Mouse (Mus musculus): ENCODE results near the gene Hist1h1a. TPM values are rescaled to one million over a fixed set of nuclear protein-coding genes. Genes with fewer than 3 reads are reported as not detected.

Hist1h1a gene
- polyA plus RNA-seq, 1 experiment from 2014 or later: 3.3 TPM

DNA sequence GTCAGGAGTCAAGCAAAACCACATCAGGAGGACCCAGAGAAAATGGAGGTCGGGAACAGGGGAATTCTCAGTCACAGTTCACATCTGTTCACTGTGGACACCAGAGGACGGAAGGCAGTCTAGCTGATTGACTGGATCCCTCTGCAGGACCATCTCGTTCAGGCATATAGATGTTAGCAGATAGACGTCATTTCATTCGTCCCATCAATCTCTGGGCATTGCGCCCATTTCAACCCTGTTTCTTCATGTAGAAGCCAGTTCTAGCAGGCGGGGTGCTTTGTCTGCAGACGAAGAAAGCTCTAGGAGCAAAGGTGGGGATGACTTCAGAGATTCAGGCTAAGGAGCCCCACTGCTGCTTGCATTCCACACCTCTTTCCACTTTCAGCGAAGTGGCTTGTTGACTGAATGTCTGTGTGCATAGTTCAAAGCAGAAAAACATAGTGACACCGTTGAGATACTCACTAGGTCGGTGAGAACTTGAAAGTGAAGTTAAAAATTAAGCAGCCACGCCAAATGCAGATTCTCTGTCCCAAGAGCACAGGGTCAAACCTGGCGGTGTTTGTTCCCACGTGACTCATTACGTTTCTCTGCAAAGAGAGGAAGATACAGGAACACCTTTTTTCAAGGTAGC is 43.1 kb downstream of the Hist1h1a start, which contains the start of gene Slc17a2:
Gene Slc17a2 (plus strand): TSS at position 572 of the 631 bp plus-strand sequence.
- ATAC-seq (ENCODE audit: borderline replicate concordance, extremely low read depth, low FRiP score, low TSS enrichment): no peak
- Histone ChIP-seq H3K27ac (no peak within 1 kb of the TSS), H3K4me2 (no peak within 1 kb of the TSS), H3K36me3 (no peaks in the 10 kb centered on the region), H3K4me3 (no peak within 1 kb of the TSS), H3K9ac (no peak within 1 kb of the TSS), H3K27me3 (no peaks in the 10 kb centered on the region), H3K4me1 (no peaks in the 10 kb centered on the region), H3K9me3 (no peaks in the 10 kb centered on the region)
- WGBS: 58% methylated on average over 15 of the region's 15 CpGs

Small RNAs within 50 kb of the gene (microRNA-seq; reads per million reads assigned to microRNA genes)
- gene Gm44314 (not detected), gene Gm44484 (not detected)

Other genes with a start within 250 kb of the Hist1h1a start
- 6.9 and 8.1 TPM in 2 replicates for gene Hist1h4h, start 232.6 kb upstream of the Hist1h1a start, polyA plus RNA-seq (2015; fragmentation: Nextera tagmentation; extraction: Ambion mirVana)
- 6.2 and 8.4 TPM in 2 replicates for gene Hist1h2af, start 229.8 kb upstream of the Hist1h1a start, polyA plus RNA-seq (2015; fragmentation: Nextera tagmentation; extraction: Ambion mirVana)
- 9.5 and 10.8 TPM in 2 replicates for gene Hist1h3g, start 228.2 kb upstream of the Hist1h1a start, polyA plus RNA-seq (2015; fragmentation: Nextera tagmentation; extraction: Ambion mirVana)
- gene Hist1h2bh, start 220.3 kb upstream of the Hist1h1a start, polyA plus RNA-seq (2015; fragmentation: Nextera tagmentation; extraction: Ambion mirVana): 1.4 TPM in 2 replicates
- gene Hist1h3f, start 219.6 kb upstream of the Hist1h1a start, polyA plus RNA-seq (2015; fragmentation: Nextera tagmentation; extraction: Ambion mirVana): 0.75 and 1.5 TPM in 2 replicates
- gene Hist1h4f, start 212.0 kb upstream of the Hist1h1a start, polyA plus RNA-seq (2015; fragmentation: Nextera tagmentation; extraction: Ambion mirVana): 1.7 and 2.1 TPM in 2 replicates
- 0.78 and 0.86 TPM in 2 replicates for gene Hist1h1d, start 210.4 kb upstream of the Hist1h1a start, polyA plus RNA-seq (2015; fragmentation: Nextera tagmentation; extraction: Ambion mirVana)
- gene Hist1h3e, start 201.3 kb upstream of the Hist1h1a start, polyA plus RNA-seq (2015; fragmentation: Nextera tagmentation; extraction: Ambion mirVana): 7.1 and 7.9 TPM in 2 replicates
- 143 and 164 TPM in 2 replicates for gene Hist1h2ae, start 192.4 kb upstream of the Hist1h1a start, polyA plus RNA-seq (2015; fragmentation: Nextera tagmentation; extraction: Ambion mirVana)
- 14.5 and 17.7 TPM in 2 replicates for gene Hist1h2bg, start 192.3 kb upstream of the Hist1h1a start, polyA plus RNA-seq (2015; fragmentation: Nextera tagmentation; extraction: Ambion mirVana)
- gene Hist1h2bf, start 189.5 kb upstream of the Hist1h1a start, polyA plus RNA-seq (2015; fragmentation: Nextera tagmentation; extraction: Ambion mirVana): 10.1 and 10.2 TPM in 2 replicates
- gene Hist1h2ad, start 189.3 kb upstream of the Hist1h1a start, polyA plus RNA-seq (2015; fragmentation: Nextera tagmentation; extraction: Ambion mirVana): 3.1 and 4.6 TPM in 2 replicates
- gene Hist1h3d, start 187.9 kb upstream of the Hist1h1a start, polyA plus RNA-seq (2015; fragmentation: Nextera tagmentation; extraction: Ambion mirVana): 9.4 and 10.2 TPM in 2 replicates
- 160 and 177 TPM in 2 replicates for gene Hist1h4d, start 182.1 kb upstream of the Hist1h1a start, polyA plus RNA-seq (2015; fragmentation: Nextera tagmentation; extraction: Ambion mirVana)
- 2.5 and 3.6 TPM in 2 replicates for gene Hist1h2be, start 142.5 kb upstream of the Hist1h1a start, polyA plus RNA-seq (2015; fragmentation: Nextera tagmentation; extraction: Ambion mirVana)
- 28.3 and 28.5 TPM in 2 replicates for gene Hist1h1e, start 141.1 kb upstream of the Hist1h1a start, polyA plus RNA-seq (2015; fragmentation: Nextera tagmentation; extraction: Ambion mirVana)
- 1.6 and 1.8 TPM in 2 replicates for gene Hist1h2ac, start 79.7 kb upstream of the Hist1h1a start, polyA plus RNA-seq (2015; fragmentation: Nextera tagmentation; extraction: Ambion mirVana)
- gene Hist1h2bc, start 79.5 kb upstream of the Hist1h1a start, polyA plus RNA-seq (2015; fragmentation: Nextera tagmentation; extraction: Ambion mirVana): 60.8 and 63.6 TPM in 2 replicates
- 0.22 and 0.35 TPM in 2 replicates for gene Hist1h1t, start 67.9 kb upstream of the Hist1h1a start, polyA plus RNA-seq (2015; fragmentation: Nextera tagmentation; extraction: Ambion mirVana)
- 8.2 and 9.4 TPM in 2 replicates for gene Hist1h4c, start 65.2 kb upstream of the Hist1h1a start, polyA plus RNA-seq (2015; fragmentation: Nextera tagmentation; extraction: Ambion mirVana)
- 8.6 and 10.8 TPM in 2 replicates for gene Hfe, start 52.8 kb upstream of the Hist1h1a start, polyA plus RNA-seq (2015; fragmentation: Nextera tagmentation; extraction: Ambion mirVana)
- 36.2 and 37.0 TPM in 2 replicates for gene Hist1h1c, start 24.9 kb upstream of the Hist1h1a start, polyA plus RNA-seq (2015; fragmentation: Nextera tagmentation; extraction: Ambion mirVana)
- gene Hist1h3c, start 18.1 kb upstream of the Hist1h1a start, polyA plus RNA-seq (2015; fragmentation: Nextera tagmentation; extraction: Ambion mirVana): 12.0 and 13.7 TPM in 2 replicates
- gene Hist1h2bb, start 16.9 kb upstream of the Hist1h1a start, polyA plus RNA-seq (2015; fragmentation: Nextera tagmentation; extraction: Ambion mirVana): 3.2 and 4.1 TPM in 2 replicates
- 74.3 and 83.5 TPM in 2 replicates for gene Hist1h2ab, start 12.5 kb upstream of the Hist1h1a start, polyA plus RNA-seq (2015; fragmentation: Nextera tagmentation; extraction: Ambion mirVana)
- gene Hist1h3b, start 11.4 kb upstream of the Hist1h1a start, polyA plus RNA-seq (2015; fragmentation: Nextera tagmentation; extraction: Ambion mirVana): 12.0 and 18.6 TPM in 2 replicates
- 5.8 and 7.5 TPM in 2 replicates for gene Hist1h4b, start 6.7 kb upstream of the Hist1h1a start, polyA plus RNA-seq (2015; fragmentation: Nextera tagmentation; extraction: Ambion mirVana)
- 0.69 TPM in 1 of 2 replicates, not detected in the other for gene Hist1h4a, start 2.4 kb upstream of the Hist1h1a start, polyA plus RNA-seq (2015; fragmentation: Nextera tagmentation; extraction: Ambion mirVana)
- 8.3 and 8.5 TPM in 2 replicates for gene Hist1h3a, start 1.3 kb upstream of the Hist1h1a start, polyA plus RNA-seq (2015; fragmentation: Nextera tagmentation; extraction: Ambion mirVana)
- not detected in 2 replicates for gene Trim38, start 6.2 kb downstream of the Hist1h1a start, polyA plus RNA-seq (2015; fragmentation: Nextera tagmentation; extraction: Ambion mirVana)
- gene Slc17a2, start 43.3 kb downstream of the Hist1h1a start, polyA plus RNA-seq (2015; fragmentation: Nextera tagmentation; extraction: Ambion mirVana): not detected in 2 replicates
- gene Slc17a3, start 75.8 kb downstream of the Hist1h1a start, polyA plus RNA-seq (2015; fragmentation: Nextera tagmentation; extraction: Ambion mirVana): not detected in 2 replicates
- gene Slc17a1, start 104.1 kb downstream of the Hist1h1a start, polyA plus RNA-seq (2015; fragmentation: Nextera tagmentation; extraction: Ambion mirVana): 0.15 TPM in 1 of 2 replicates, not detected in the other
- not detected in 2 replicates for gene Slc17a4, start 151.3 kb downstream of the Hist1h1a start, polyA plus RNA-seq (2015; fragmentation: Nextera tagmentation; extraction: Ambion mirVana)
- not detected in 2 replicates for gene Hist1h2ba, start 170.5 kb downstream of the Hist1h1a start, polyA plus RNA-seq (2015; fragmentation: Nextera tagmentation; extraction: Ambion mirVana)
- not detected in 2 replicates for gene Hist1h2aa, start 170.8 kb downstream of the Hist1h1a start, polyA plus RNA-seq (2015; fragmentation: Nextera tagmentation; extraction: Ambion mirVana)
- not detected in 2 replicates for gene Scgn, start 227.5 kb downstream of the Hist1h1a start, polyA plus RNA-seq (2015; fragmentation: Nextera tagmentation; extraction: Ambion mirVana)

All from lung, embryonic 15.5 days (tissue).